Mouse (Mus musculus): ENCODE measurements around the gene Mpv17l2. TPM values are rescaled to one million over a fixed set of nuclear protein-coding genes. Genes with fewer than 3 reads are reported as not detected.

The Mpv17l2 gene
- polyA plus RNA-seq, 1 experiment, result 29.1 TPM

- DNase-seq (ENCODE audit: low read depth), result no peak
- TF ChIP-seq CTCF (IDR thresholded peaks at IDR 0.05; ENCODE audit: borderline replicate concordance, extremely low read depth, insufficient read depth, insufficient read length), result no peak
- no peak for TF ChIP-seq POLR2A (IDR thresholded peaks at IDR 0.05; ENCODE audit: borderline replicate concordance, extremely low read depth, insufficient read depth, insufficient read length, poor library complexity, severe bottlenecking)
Observed at GRCm38 (mm10) chr8:70765329-70765728, 4.6 kb upstream of the Mpv17l2 start.

DNA sequence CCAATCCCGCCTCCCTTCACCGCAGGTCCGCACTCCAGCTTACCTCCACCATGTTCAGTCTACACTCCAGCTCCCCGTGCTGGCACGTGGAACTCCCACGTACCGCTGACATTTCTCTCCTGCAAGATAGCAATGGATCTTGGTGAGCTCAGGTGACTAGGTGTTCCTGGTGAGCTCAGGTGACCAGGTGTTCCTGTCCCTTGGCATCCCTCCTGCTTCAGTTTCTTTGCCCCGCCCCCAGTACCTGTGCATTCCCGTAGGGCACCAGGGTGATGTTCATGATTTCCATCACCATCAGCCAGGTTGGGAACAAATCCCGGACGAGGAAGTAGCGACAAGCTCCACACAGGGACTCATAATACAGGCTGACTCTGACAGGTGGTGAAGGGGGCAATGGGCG is 3.9 kb upstream of the Mpv17l2 start:
- TF ChIP-seq POLR2A (IDR thresholded peaks at IDR 0.05; ENCODE audit: borderline replicate concordance, extremely low read depth, insufficient read depth, insufficient read length, poor library complexity, severe bottlenecking), result no peak
- TF ChIP-seq CTCF (IDR thresholded peaks at IDR 0.05; ENCODE audit: borderline replicate concordance, extremely low read depth, insufficient read depth, insufficient read length), result no peak
- no peak for DNase-seq (ENCODE audit: low read depth)

- TF ChIP-seq POLR2A (IDR thresholded peaks at IDR 0.05; ENCODE audit: borderline replicate concordance, extremely low read depth, insufficient read depth, insufficient read length, poor library complexity, severe bottlenecking), result no peak
- TF ChIP-seq CTCF (IDR thresholded peaks at IDR 0.05; ENCODE audit: borderline replicate concordance, extremely low read depth, insufficient read depth, insufficient read length), result no peak
- no peak for DNase-seq (ENCODE audit: low read depth)
Observed at GRCm38 (mm10) chr8:70764026-70764425, 3.3 kb upstream of the Mpv17l2 start.

GRCm38 (mm10) chr8:70763354-70763753 is 2.6 kb upstream of the Mpv17l2 start:
- peak; percentile 82 for TF ChIP-seq CTCF (IDR thresholded peaks at IDR 0.05; ENCODE audit: borderline replicate concordance, extremely low read depth, insufficient read depth, insufficient read length)
- no peak for TF ChIP-seq POLR2A (IDR thresholded peaks at IDR 0.05; ENCODE audit: borderline replicate concordance, extremely low read depth, insufficient read depth, insufficient read length, poor library complexity, severe bottlenecking)

DNA sequence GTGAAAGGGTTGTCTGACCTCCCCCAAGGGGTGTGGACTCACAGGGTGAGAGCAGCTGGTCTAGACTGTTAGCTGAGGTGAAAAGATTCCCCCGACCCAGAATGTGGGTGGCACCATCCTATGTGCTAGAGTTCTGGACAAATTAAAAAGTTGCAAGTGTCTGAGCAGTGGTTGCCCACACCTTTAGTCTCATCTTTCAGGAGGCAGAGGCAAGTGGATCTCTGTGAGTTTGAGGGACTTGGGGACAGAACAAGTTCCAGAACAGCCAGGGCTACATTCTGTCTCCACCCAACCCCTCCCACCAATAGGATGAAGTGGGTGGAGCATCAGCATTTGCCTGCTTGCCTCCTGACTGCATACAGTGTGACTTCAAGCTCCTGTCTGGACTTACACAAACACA is 1.4 kb upstream of the Mpv17l2 start:
- DNase-seq (ENCODE audit: low read depth), result no peak
- TF ChIP-seq POLR2A (IDR thresholded peaks at IDR 0.05; ENCODE audit: borderline replicate concordance, extremely low read depth, insufficient read depth, insufficient read length, poor library complexity, severe bottlenecking), result no peak
- no peak for TF ChIP-seq CTCF (IDR thresholded peaks at IDR 0.05; ENCODE audit: borderline replicate concordance, extremely low read depth, insufficient read depth, insufficient read length)

More at GRCm38 (mm10) chr8:70763354-70763753, 2.6 kb upstream of the Mpv17l2 start:
- no peak for DNase-seq (ENCODE audit: low read depth)

- TF ChIP-seq POLR2A (IDR thresholded peaks at IDR 0.05; ENCODE audit: borderline replicate concordance, extremely low read depth, insufficient read depth, insufficient read length, poor library complexity, severe bottlenecking) (no peak), CTCF (IDR thresholded peaks at IDR 0.05; ENCODE audit: borderline replicate concordance, extremely low read depth, insufficient read depth, insufficient read length) (no peak)
- no peak for DNase-seq (ENCODE audit: low read depth)
Observed at GRCm38 (mm10) chr8:70760350-70760749, 396 bp downstream of the Mpv17l2 start.

DNA sequence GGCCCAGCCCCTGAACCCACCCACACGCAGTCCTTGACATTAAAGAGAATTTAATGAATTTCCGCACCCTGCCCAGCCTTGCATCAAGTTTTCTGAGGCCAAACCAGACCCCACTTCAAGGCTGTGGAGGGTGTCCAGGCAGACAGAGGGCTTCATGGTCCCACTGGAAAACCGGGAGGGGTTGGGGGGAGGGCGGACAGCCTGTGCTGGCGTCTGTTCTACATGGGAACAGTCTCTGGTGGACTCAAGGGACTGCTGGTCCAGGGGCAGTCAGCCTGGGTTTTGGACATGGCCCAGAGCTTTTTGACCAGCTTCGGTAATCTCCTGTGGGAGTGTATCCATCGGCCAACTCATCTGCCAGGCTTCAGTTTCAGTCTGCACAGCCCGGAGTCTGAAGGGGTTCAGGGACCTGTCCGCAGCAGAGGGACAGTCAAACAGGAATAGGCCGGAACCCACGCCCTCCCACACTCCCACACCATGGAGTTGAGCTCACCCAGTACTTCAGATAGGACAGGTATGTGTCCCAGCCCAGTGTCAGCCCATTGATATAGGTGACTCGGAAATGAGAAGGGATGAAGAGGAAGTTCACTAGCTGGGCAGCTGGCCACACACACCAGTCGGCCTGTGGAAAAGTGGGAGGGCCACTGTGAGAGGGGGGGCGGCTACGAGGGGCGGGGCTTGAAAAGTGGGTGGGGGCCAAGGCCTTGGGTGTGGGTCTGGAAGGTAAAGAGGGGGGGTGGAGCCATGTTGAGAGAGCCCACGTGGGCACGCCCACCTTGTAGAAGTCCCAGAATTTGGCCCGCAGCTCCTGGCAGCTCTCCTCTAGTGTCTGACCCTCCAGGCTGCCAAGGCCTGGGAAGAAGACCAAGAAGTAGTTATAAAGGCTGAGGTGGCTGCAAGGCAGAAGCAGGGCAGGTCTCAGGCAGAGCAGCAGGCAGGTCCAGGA is 1.9 kb downstream of the Mpv17l2 start:
- no peak for TF ChIP-seq CTCF (IDR thresholded peaks at IDR 0.05; ENCODE audit: borderline replicate concordance, extremely low read depth, insufficient read depth, insufficient read length)
- TF ChIP-seq POLR2A (IDR thresholded peaks at IDR 0.05; ENCODE audit: borderline replicate concordance, extremely low read depth, insufficient read depth, insufficient read length, poor library complexity, severe bottlenecking), result no peak
- DNase-seq (ENCODE audit: low read depth), result peak; percentile 50

- peak; percentile 80 for DNase-seq (ENCODE audit: low read depth)
- no peak for TF ChIP-seq CTCF (IDR thresholded peaks at IDR 0.05; ENCODE audit: borderline replicate concordance, extremely low read depth, insufficient read depth, insufficient read length)
- TF ChIP-seq POLR2A (IDR thresholded peaks at IDR 0.05; ENCODE audit: borderline replicate concordance, extremely low read depth, insufficient read depth, insufficient read length, poor library complexity, severe bottlenecking), result no peak
Observed at GRCm38 (mm10) chr8:70758308-70758615, 2.5 kb downstream of the Mpv17l2 start.

GRCm38 (mm10) chr8:70757523-70758307 is 3.0 kb downstream of the Mpv17l2 start:
- peak; percentile 63 for DNase-seq (ENCODE audit: low read depth)
- TF ChIP-seq CTCF (IDR thresholded peaks at IDR 0.05; ENCODE audit: borderline replicate concordance, extremely low read depth, insufficient read depth, insufficient read length) (peak; percentile 41; the same call in 1 of the 2 replicates), POLR2A (IDR thresholded peaks at IDR 0.05; ENCODE audit: borderline replicate concordance, extremely low read depth, insufficient read depth, insufficient read length, poor library complexity, severe bottlenecking) (no peak)

- no peak for DNase-seq (ENCODE audit: low read depth)
Observed at GRCm38 (mm10) chr8:70756476-70757040, 4.2 kb downstream of the Mpv17l2 start.

More at GRCm38 (mm10) chr8:70756476-70757040, 4.2 kb downstream of the Mpv17l2 start:
- TF ChIP-seq POLR2A (IDR thresholded peaks at IDR 0.05; ENCODE audit: borderline replicate concordance, extremely low read depth, insufficient read depth, insufficient read length, poor library complexity, severe bottlenecking) (no peak), CTCF (IDR thresholded peaks at IDR 0.05; ENCODE audit: borderline replicate concordance, extremely low read depth, insufficient read depth, insufficient read length) (no peak)

All from brain, embryonic 14.5 days (tissue).